Mouse (Mus musculus) 3134 (cell line): ENCODE data around the gene Usp49.

ENCODE experiments used
- DNase-seq: peaks from one replicate; pipeline ENCODE4 v3.0.0-alpha.2; 2011; ENCODE audit warnings: low spot score; ENCODE audit not compliant: insufficient read length; ENCODE audit errors: extremely low read depth

Usp49 gene

GRCm38 (mm10) chr17:47688608-47689575, 58.4 kb downstream of the Usp49 start, which contains the start of gene Frs3:
TSS of gene Frs3 (plus strand) at chr17:47689030.
- no peak for DNase-seq

- no peak for DNase-seq
Observed at GRCm38 (mm10) chr17:47689894-47690293, 59.4 kb downstream of the Usp49 start.

- no peak for DNase-seq
Observed at GRCm38 (mm10) chr17:47691650-47692049, 61.2 kb downstream of the Usp49 start.

- no peak for DNase-seq
Observed at GRCm38 (mm10) chr17:47693671-47694441, 63.4 kb downstream of the Usp49 start.

GRCm38 (mm10) chr17:47694442-47694502, 63.8 kb downstream of the Usp49 start, which contains the start of gene Gm21981:
TSS of gene Gm21981 (minus strand) at chr17:47694455.
- DNase-seq, result no peak

- DNase-seq, result peak; percentile 78
Observed at GRCm38 (mm10) chr17:47694503-47695336, 64.2 kb downstream of the Usp49 start, which contains the start of gene Prickle4. TSS of gene Prickle4 (minus strand) at chr17:47694736.

- DNase-seq, result no peak
Observed at GRCm38 (mm10) chr17:47695337-47695710, 64.8 kb downstream of the Usp49 start.

GRCm38 (mm10) chr17:47698156-47698555, 67.7 kb downstream of the Usp49 start:
- DNase-seq, result no peak

- no peak for DNase-seq
Observed at GRCm38 (mm10) chr17:47699055-47699454, 68.6 kb downstream of the Usp49 start.

- DNase-seq, result no peak
Observed at GRCm38 (mm10) chr17:47701793-47702192, 71.3 kb downstream of the Usp49 start.

- no peak for DNase-seq
Observed at GRCm38 (mm10) chr17:47702548-47703345, 72.3 kb downstream of the Usp49 start.

GRCm38 (mm10) chr17:47703556-47703955, 73.1 kb downstream of the Usp49 start:
- no peak for DNase-seq

GRCm38 (mm10) chr17:47704692-47705091, 74.2 kb downstream of the Usp49 start:
- no peak for DNase-seq

GRCm38 (mm10) chr17:47706196-47706595, 75.7 kb downstream of the Usp49 start:
- DNase-seq, result no peak

GRCm38 (mm10) chr17:47707961-47708360, 77.5 kb downstream of the Usp49 start:
- no peak for DNase-seq

GRCm38 (mm10) chr17:47708972-47709371, 78.5 kb downstream of the Usp49 start:
- DNase-seq, result no peak

- DNase-seq, result no peak
Observed at GRCm38 (mm10) chr17:47710036-47710435, 79.5 kb downstream of the Usp49 start.

- DNase-seq, result no peak
Observed at GRCm38 (mm10) chr17:47711883-47712282, 81.4 kb downstream of the Usp49 start.

GRCm38 (mm10) chr17:47712889-47713571, 82.5 kb downstream of the Usp49 start:
- DNase-seq, result no peak

- DNase-seq, result no peak
Observed at GRCm38 (mm10) chr17:47715037-47715436, 84.5 kb downstream of the Usp49 start.
